Mouse (Mus musculus): Measurements from ENCODE around the gene Mapk8ip3. TPM values are rescaled to one million over a fixed set of nuclear protein-coding genes. Genes with fewer than 3 reads are reported as not detected.
A peak's percentile ranks its signal among the peaks of the same experiment; 100 is the strongest.

Gene Mapk8ip3
- polyA plus RNA-seq, 1 experiment from 2014 or later = 31.8 TPM

DNA sequence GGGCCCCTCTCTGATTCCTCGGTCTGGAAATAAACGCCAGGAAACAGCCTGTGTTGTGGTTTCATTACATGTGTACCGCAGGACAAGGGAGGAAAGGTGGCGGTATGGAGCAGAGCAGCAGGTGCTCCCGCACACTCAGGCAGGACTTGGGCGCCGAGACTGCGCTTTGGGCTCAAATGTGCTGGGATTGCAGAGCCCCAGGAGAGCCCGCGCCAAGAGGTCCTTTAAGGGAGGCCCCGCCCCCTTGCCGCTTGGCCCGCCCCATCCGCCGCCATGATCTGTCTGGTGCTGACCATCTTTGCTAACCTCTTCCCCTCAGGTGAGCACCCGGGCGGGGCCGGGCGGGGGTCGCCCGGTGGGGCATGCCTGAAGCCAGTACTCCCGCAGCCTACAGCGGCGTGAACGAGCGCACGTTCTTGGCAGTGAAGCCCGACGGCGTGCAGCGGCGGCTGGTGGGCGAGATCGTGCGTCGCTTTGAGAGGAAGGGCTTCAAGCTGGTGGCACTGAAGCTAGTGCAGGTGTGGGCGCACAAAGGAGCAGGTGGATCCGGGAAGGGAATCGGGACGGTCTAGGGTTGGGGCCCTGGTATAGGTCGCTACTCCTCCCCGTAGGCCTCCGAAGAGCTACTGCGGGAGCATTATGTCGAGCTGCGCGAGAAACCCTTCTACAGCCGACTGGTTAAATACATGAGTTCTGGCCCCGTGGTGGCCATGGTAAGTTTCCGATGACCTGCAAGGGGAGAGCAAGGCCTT, 40.4 kb downstream of the Mapk8ip3 start, which contains the start of gene Nme3:
Nme3 (plus strand) TSS at position 260 of the 752 bp plus-strand sequence.
- Histone ChIP-seq H3K36me3 (ENCODE audit: control insufficient read depth, insufficient read depth, low read length) (peaks cover 61% of the 10 kb centered on the region), H3K9me3 (ENCODE audit: control insufficient read depth, low read length) (no peaks in the 10 kb centered on the region), H3K4me2 (replicated peaks; ENCODE audit: low read depth, low read length) (peak within 1 kb of the TSS; percentile 92), H3K4me3 (ENCODE audit: low read length) (peak within 1 kb of the TSS; percentile 83), H3K4me1 (ENCODE audit: control insufficient read depth, insufficient read depth, low read length) (peaks cover 22% of the 10 kb centered on the region), H3K27me3 (ENCODE audit: control insufficient read depth, insufficient read depth, low read length) (no peaks in the 10 kb centered on the region), H3K27ac (ENCODE audit: low read depth, low read length) (peak within 1 kb of the TSS; percentile 79), H3K9ac (ENCODE audit: low read depth, low read length) (peak within 1 kb of the TSS; percentile 93)
- under 1% methylated on average over 50 of the region's 50 CpGs for WGBS
- ATAC-seq (ENCODE audit: low FRiP score, low TSS enrichment) = peak; percentile 82

DNA sequence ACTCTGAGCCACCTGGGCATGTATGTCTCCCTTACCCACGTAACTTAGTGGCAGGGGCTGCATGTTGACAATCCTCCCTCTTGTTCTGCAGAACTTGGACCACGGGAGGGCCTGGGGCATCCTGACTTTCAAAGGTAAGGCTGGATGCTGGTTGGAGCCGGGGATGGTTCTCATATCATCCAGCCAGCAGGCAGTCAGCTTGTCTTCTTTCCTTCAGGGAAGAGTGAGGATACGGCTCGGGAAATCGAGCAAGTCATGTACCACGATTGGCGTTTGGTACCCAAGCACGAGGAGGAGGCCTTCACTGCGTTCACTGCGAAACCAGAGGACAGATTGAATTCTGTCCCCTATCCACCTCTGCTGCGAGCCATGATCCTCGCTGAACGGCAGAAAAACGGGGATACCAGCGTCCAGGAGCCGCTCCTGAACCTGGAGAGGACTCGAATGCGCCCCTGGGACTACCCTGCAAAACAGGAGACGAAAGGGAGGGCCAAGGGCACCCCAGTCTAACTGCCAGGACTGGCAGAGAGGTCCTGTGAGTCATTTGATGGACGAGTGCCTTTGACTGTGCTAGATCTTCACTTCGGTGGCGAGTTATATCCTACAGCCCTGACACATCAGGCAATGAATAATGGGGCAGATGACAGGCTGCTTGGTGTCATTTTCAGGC, 41.1 kb downstream of the Mapk8ip3 start:
- ATAC-seq (ENCODE audit: low FRiP score, low TSS enrichment) = no peak
- peaks cover 61% of the 10 kb centered on the region for H3K36me3 ChIP-seq (ENCODE audit: control insufficient read depth, insufficient read depth, low read length)
- WGBS = 12% methylated on average over 23 of the region's 23 CpGs

DNA sequence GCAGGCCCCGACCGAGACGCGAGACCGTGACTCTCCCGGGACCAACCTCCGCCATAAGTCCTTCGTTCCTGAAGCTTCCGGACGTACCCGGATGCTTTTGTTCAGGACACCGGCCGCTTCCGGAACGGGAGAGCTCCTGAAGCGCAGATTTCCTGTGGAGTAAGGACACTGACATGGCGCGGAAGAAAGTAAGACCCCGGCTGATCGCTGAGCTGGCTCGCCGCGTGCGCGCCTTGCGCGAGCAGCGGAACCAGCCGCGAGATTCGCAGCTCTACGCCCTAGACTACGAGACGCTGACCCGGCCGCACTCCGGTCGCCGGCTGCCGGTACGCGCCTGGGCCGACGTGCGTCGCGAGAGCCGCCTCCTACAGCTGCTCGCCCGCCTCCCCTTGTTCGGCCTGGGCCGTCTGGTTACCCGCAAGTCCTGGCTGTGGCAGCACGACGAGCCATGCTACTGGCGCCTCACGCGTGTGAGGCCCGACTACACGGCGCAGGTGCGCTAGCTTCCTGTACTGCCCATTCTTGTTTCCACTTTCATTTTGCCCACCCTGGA, 41.7 kb downstream of the Mapk8ip3 start, which contains the start of the genes Eme2 and Mrps34:
Eme2 (minus strand) TSS at position 93 of the 553 bp plus-strand sequence.
Mrps34 (plus strand) TSS at position 122 of the 553 bp plus-strand sequence.
- Histone ChIP-seq H3K9ac (ENCODE audit: low read depth, low read length) (peak within 1 kb of the TSS; percentile 93), H3K27me3 (ENCODE audit: control insufficient read depth, insufficient read depth, low read length) (no peaks in the 10 kb centered on the region), H3K4me1 (ENCODE audit: control insufficient read depth, insufficient read depth, low read length) (peaks cover 22% of the 10 kb centered on the region), H3K4me3 (ENCODE audit: low read length) (peak within 1 kb of the TSS; percentile 83), H3K9me3 (ENCODE audit: control insufficient read depth, low read length) (no peaks in the 10 kb centered on the region), H3K27ac (ENCODE audit: low read depth, low read length) (peak within 1 kb of the TSS; percentile 79), H3K36me3 (ENCODE audit: control insufficient read depth, insufficient read depth, low read length) (peaks cover 61% of the 10 kb centered on the region), H3K4me2 (replicated peaks; ENCODE audit: low read depth, low read length) (peak within 1 kb of the TSS; percentile 92)
- peak; percentile 49 for ATAC-seq (ENCODE audit: low FRiP score, low TSS enrichment)
- WGBS = under 1% methylated on average over 61 of the region's 62 CpGs

More for the DNA sequence above, 41.1 kb downstream of the Mapk8ip3 start:
- Histone ChIP-seq H3K9me3 (ENCODE audit: control insufficient read depth, low read length) (no peaks in the 10 kb centered on the region), H3K9ac (ENCODE audit: low read depth, low read length) (peak overlapping the region; percentile 93), H3K27ac (ENCODE audit: low read depth, low read length) (peak overlapping the region; percentile 79), H3K27me3 (ENCODE audit: control insufficient read depth, insufficient read depth, low read length) (no peaks in the 10 kb centered on the region), H3K4me2 (replicated peaks; ENCODE audit: low read depth, low read length) (peak overlapping the region; percentile 92), H3K4me3 (ENCODE audit: low read length) (peak overlapping the region; percentile 83), H3K4me1 (ENCODE audit: control insufficient read depth, insufficient read depth, low read length) (peaks cover 22% of the 10 kb centered on the region)

DNA sequence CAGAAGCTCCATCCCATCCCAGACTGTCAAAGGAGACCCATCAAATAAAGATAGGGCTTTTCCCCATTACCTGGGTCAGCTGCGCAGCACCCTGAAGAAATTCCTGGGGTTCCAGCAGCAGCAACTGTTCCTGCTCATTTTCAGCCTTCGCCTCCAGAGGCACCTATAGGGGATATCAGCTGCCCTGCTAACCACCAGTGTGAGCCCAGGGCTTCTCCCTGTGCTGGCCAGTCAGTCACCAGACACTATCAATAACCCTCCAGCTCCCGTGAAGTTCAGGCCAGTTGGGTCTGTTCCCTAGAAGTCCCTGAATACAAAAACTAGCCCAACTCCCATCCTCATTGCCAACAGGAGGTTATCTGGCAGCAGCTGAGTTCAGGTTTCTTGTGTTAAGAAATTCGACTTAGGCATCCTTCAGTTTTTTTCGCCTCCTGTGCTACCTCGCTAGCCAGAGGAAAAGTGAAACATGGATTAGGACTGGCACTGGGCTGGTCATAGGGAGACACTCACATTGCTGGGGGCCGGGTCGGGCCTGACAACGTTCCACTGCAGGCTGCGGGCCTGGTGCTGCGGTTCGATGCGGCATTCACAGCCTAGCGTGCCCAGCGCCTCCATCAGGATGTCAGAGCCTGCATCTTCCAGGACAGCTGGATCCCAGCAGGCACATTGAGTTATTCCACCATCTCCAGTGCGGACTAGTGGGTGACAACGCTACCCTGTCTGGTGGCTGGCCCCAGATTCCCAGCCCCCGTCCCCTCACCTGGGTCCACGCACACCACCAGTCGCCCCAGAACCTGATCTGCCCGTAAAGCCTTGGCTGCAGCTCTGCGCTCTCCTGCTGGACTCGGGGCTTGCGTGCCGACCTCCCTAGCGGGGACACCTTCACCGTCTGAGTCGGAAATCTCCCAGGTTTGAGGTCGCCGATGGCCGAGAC, 42.4 kb downstream of the Mapk8ip3 start:
- Histone ChIP-seq H3K9ac (ENCODE audit: low read depth, low read length) (peak overlapping the region; percentile 93), H3K4me1 (ENCODE audit: control insufficient read depth, insufficient read depth, low read length) (peaks cover 22% of the 10 kb centered on the region), H3K4me2 (replicated peaks; ENCODE audit: low read depth, low read length) (peak overlapping the region; percentile 92), H3K4me3 (ENCODE audit: low read length) (peak overlapping the region; percentile 83), H3K27me3 (ENCODE audit: control insufficient read depth, insufficient read depth, low read length) (no peaks in the 10 kb centered on the region), H3K36me3 (ENCODE audit: control insufficient read depth, insufficient read depth, low read length) (peaks cover 61% of the 10 kb centered on the region), H3K27ac (ENCODE audit: low read depth, low read length) (peak overlapping the region; percentile 79; the same call in 1 of the 2 replicates), H3K9me3 (ENCODE audit: control insufficient read depth, low read length) (no peaks in the 10 kb centered on the region)
- 10% methylated on average over 31 of the region's 31 CpGs for WGBS
- ATAC-seq (ENCODE audit: low FRiP score, low TSS enrichment) = peak; percentile 5; the same call in 1 of the 2 replicates

DNA sequence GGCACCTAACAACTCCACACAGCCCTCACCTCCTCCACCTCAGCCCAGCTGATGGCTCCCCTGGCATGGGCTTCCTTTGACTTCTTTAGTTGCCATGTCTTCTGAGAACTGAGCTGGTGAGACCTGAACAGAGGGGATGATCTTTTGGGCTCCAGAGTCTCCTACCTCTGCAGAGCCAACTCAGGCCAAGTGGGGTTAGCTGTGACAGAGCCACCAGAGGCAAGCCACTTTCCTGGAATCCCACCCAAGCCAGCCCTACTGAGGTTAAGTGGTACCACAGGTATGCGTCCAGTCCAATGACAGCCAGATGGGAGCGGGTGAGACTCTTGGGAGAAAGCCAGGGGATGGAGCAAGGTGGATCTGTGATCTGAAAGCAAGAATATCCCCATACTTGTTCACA, 43.5 kb downstream of the Mapk8ip3 start:
- H3K9me3 ChIP-seq (ENCODE audit: control insufficient read depth, low read length) = no peaks in the 10 kb centered on the region
- no peaks in the 10 kb centered on the region for H3K27me3 ChIP-seq (ENCODE audit: control insufficient read depth, insufficient read depth, low read length)
- peaks cover 51% of the 10 kb centered on the region for H3K36me3 ChIP-seq (ENCODE audit: control insufficient read depth, insufficient read depth, low read length)
- WGBS = 93% methylated on average over 2 of the region's 2 CpGs
- H3K4me1 ChIP-seq (ENCODE audit: control insufficient read depth, insufficient read depth, low read length) = peaks cover 22% of the 10 kb centered on the region
- no peak overlapping the region for H3K27ac ChIP-seq (ENCODE audit: low read depth, low read length)
- no peak overlapping the region for H3K9ac ChIP-seq (ENCODE audit: low read depth, low read length)
- no peak overlapping the region for H3K4me2 ChIP-seq (replicated peaks; ENCODE audit: low read depth, low read length)
- ATAC-seq (ENCODE audit: low FRiP score, low TSS enrichment) = no peak
- no peak overlapping the region for H3K4me3 ChIP-seq (ENCODE audit: low read length)

DNA sequence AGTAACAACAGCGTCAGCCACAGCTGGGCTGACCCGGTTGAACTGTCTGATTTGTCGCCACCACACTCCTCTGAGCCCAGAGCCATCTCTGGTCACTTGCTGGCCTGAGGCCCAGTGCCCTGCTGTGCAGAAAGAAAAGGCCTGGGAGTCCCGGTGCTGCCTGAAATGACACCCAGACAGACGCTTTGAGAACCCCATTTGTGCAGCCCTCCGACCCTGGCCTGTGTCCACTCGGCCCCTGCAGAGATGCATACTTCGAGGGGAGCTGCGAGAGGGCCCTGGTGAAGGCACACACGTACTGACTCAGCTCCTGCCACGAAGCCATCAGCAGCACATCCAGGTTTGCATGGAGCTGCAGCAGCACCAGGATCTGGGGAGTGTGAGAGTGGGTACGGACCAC, 44.0 kb downstream of the Mapk8ip3 start:
- Histone ChIP-seq H3K4me1 (ENCODE audit: control insufficient read depth, insufficient read depth, low read length) (peaks cover 24% of the 10 kb centered on the region), H3K27ac (ENCODE audit: low read depth, low read length) (no peak overlapping the region), H3K9me3 (ENCODE audit: control insufficient read depth, low read length) (no peaks in the 10 kb centered on the region), H3K4me3 (ENCODE audit: low read length) (no peak overlapping the region), H3K4me2 (replicated peaks; ENCODE audit: low read depth, low read length) (no peak overlapping the region), H3K27me3 (ENCODE audit: control insufficient read depth, insufficient read depth, low read length) (no peaks in the 10 kb centered on the region), H3K36me3 (ENCODE audit: control insufficient read depth, insufficient read depth, low read length) (peaks cover 46% of the 10 kb centered on the region), H3K9ac (ENCODE audit: low read depth, low read length) (no peak overlapping the region)
- no peak for ATAC-seq (ENCODE audit: low FRiP score, low TSS enrichment)
- 89% methylated on average over 12 of the region's 12 CpGs for WGBS

DNA sequence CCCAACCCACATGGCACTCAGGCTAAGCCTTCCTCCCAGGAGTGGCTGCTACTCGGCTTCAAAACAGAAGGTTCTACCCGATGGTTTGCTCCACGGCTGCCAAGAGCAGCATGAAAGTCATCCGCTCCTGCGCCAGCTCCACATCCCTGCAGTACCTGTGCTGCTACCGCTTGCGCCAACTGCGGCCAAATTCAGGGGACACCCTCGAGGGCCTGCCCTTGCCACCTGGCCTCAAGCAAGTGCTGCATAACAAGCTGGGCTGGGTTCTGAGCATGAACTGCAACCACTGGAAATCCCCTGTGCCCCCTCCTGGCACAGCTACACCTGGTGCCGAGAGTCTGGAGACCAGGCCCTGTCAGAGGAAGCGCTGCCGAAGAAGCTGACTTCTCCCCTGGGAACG, 45.5 kb downstream of the Mapk8ip3 start:
- no peaks in the 10 kb centered on the region for H3K27me3 ChIP-seq (ENCODE audit: control insufficient read depth, insufficient read depth, low read length)
- 90% methylated on average over 13 of the region's 13 CpGs for WGBS
- H3K36me3 ChIP-seq (ENCODE audit: control insufficient read depth, insufficient read depth, low read length) = peaks cover 40% of the 10 kb centered on the region
- no peak overlapping the region for H3K9ac ChIP-seq (ENCODE audit: low read depth, low read length)
- no peak for ATAC-seq (ENCODE audit: low FRiP score, low TSS enrichment)
- peaks cover 27% of the 10 kb centered on the region for H3K4me1 ChIP-seq (ENCODE audit: control insufficient read depth, insufficient read depth, low read length)
- H3K9me3 ChIP-seq (ENCODE audit: control insufficient read depth, low read length) = no peaks in the 10 kb centered on the region
- no peak overlapping the region for H3K4me2 ChIP-seq (replicated peaks; ENCODE audit: low read depth, low read length)
- H3K27ac ChIP-seq (ENCODE audit: low read depth, low read length) = no peak overlapping the region
- no peak overlapping the region for H3K4me3 ChIP-seq (ENCODE audit: low read length)
